Mouse (Mus musculus): ENCODE data around the gene Tmem39a. TPM values are rescaled to one million over a fixed set of nuclear protein-coding genes. Genes with fewer than 3 reads are reported as not detected.
A peak's percentile ranks its signal among the peaks of the same experiment; 100 is the strongest.

Gene Tmem39a
- total RNA-seq, 1 experiment from 2014 or later, result 76.6 TPM

- no peak for ATAC-seq (replicated peaks in 1 of 2; ENCODE audit: insufficient read depth in 1 of 2, low FRiP score in 2 of 2, low TSS enrichment in 1 of 2, low read depth in 1 of 2, poor library complexity in 2 of 2, severe bottlenecking in 2 of 2)
Measured at GRCm38 (mm10) chr16:38571481-38571880, 13.0 kb downstream of the Tmem39a start.

- no peak for ATAC-seq (replicated peaks in 1 of 2; ENCODE audit: insufficient read depth in 1 of 2, low FRiP score in 2 of 2, low TSS enrichment in 1 of 2, low read depth in 1 of 2, poor library complexity in 2 of 2, severe bottlenecking in 2 of 2)
Measured at GRCm38 (mm10) chr16:38584761-38585160, 26.3 kb downstream of the Tmem39a start.

- ATAC-seq (replicated peaks in 1 of 2; ENCODE audit: insufficient read depth in 1 of 2, low FRiP score in 2 of 2, low TSS enrichment in 1 of 2, low read depth in 1 of 2, poor library complexity in 2 of 2, severe bottlenecking in 2 of 2), result no peak; a peak in 1 of 4 replicates
Measured at GRCm38 (mm10) chr16:38585186-38585585, 26.7 kb downstream of the Tmem39a start.

- no peak for ATAC-seq (replicated peaks in 1 of 2; ENCODE audit: insufficient read depth in 1 of 2, low FRiP score in 2 of 2, low TSS enrichment in 1 of 2, low read depth in 1 of 2, poor library complexity in 2 of 2, severe bottlenecking in 2 of 2)
Measured at GRCm38 (mm10) chr16:38587163-38587562, 28.7 kb downstream of the Tmem39a start.

GRCm38 (mm10) chr16:38587572-38587971, 29.1 kb downstream of the Tmem39a start:
- ATAC-seq (replicated peaks in 1 of 2; ENCODE audit: insufficient read depth in 1 of 2, low FRiP score in 2 of 2, low TSS enrichment in 1 of 2, low read depth in 1 of 2, poor library complexity in 2 of 2, severe bottlenecking in 2 of 2), result no peak

GRCm38 (mm10) chr16:38591506-38591905, 33.0 kb downstream of the Tmem39a start:
- ATAC-seq (replicated peaks in 1 of 2; ENCODE audit: insufficient read depth in 1 of 2, low FRiP score in 2 of 2, low TSS enrichment in 1 of 2, low read depth in 1 of 2, poor library complexity in 2 of 2, severe bottlenecking in 2 of 2), result no peak

GRCm38 (mm10) chr16:38592026-38592678, 33.7 kb downstream of the Tmem39a start:
- ATAC-seq (replicated peaks in 1 of 2; ENCODE audit: insufficient read depth in 1 of 2, low FRiP score in 2 of 2, low TSS enrichment in 1 of 2, low read depth in 1 of 2, poor library complexity in 2 of 2, severe bottlenecking in 2 of 2), result no peak

GRCm38 (mm10) chr16:38592946-38593345, 34.4 kb downstream of the Tmem39a start:
- ATAC-seq (replicated peaks in 1 of 2; ENCODE audit: insufficient read depth in 1 of 2, low FRiP score in 2 of 2, low TSS enrichment in 1 of 2, low read depth in 1 of 2, poor library complexity in 2 of 2, severe bottlenecking in 2 of 2), result no peak

- no peak for ATAC-seq (replicated peaks in 1 of 2; ENCODE audit: insufficient read depth in 1 of 2, low FRiP score in 2 of 2, low TSS enrichment in 1 of 2, low read depth in 1 of 2, poor library complexity in 2 of 2, severe bottlenecking in 2 of 2)
Measured at GRCm38 (mm10) chr16:38594435-38594834, 35.9 kb downstream of the Tmem39a start.

GRCm38 (mm10) chr16:38596099-38596498, 37.6 kb downstream of the Tmem39a start:
- no peak for ATAC-seq (replicated peaks in 1 of 2; ENCODE audit: insufficient read depth in 1 of 2, low FRiP score in 2 of 2, low TSS enrichment in 1 of 2, low read depth in 1 of 2, poor library complexity in 2 of 2, severe bottlenecking in 2 of 2)

- ATAC-seq (replicated peaks in 1 of 2; ENCODE audit: insufficient read depth in 1 of 2, low FRiP score in 2 of 2, low TSS enrichment in 1 of 2, low read depth in 1 of 2, poor library complexity in 2 of 2, severe bottlenecking in 2 of 2), result no peak
Measured at GRCm38 (mm10) chr16:38596651-38597050, 38.2 kb downstream of the Tmem39a start.

- ATAC-seq (replicated peaks in 1 of 2; ENCODE audit: insufficient read depth in 1 of 2, low FRiP score in 2 of 2, low TSS enrichment in 1 of 2, low read depth in 1 of 2, poor library complexity in 2 of 2, severe bottlenecking in 2 of 2), result no peak; a peak in 1 of 4 replicates
Measured at GRCm38 (mm10) chr16:38598986-38599680, 40.6 kb downstream of the Tmem39a start.

GRCm38 (mm10) chr16:38602989-38603804, 44.7 kb downstream of the Tmem39a start:
- ATAC-seq (replicated peaks in 1 of 2; ENCODE audit: insufficient read depth in 1 of 2, low FRiP score in 2 of 2, low TSS enrichment in 1 of 2, low read depth in 1 of 2, poor library complexity in 2 of 2, severe bottlenecking in 2 of 2), result no peak

GRCm38 (mm10) chr16:38606509-38606908, 48.0 kb downstream of the Tmem39a start:
- no peak for ATAC-seq (replicated peaks in 1 of 2; ENCODE audit: insufficient read depth in 1 of 2, low FRiP score in 2 of 2, low TSS enrichment in 1 of 2, low read depth in 1 of 2, poor library complexity in 2 of 2, severe bottlenecking in 2 of 2)

- no peak for ATAC-seq (replicated peaks in 1 of 2; ENCODE audit: insufficient read depth in 1 of 2, low FRiP score in 2 of 2, low TSS enrichment in 1 of 2, low read depth in 1 of 2, poor library complexity in 2 of 2, severe bottlenecking in 2 of 2)
Measured at GRCm38 (mm10) chr16:38608687-38609086, 50.2 kb downstream of the Tmem39a start.

GRCm38 (mm10) chr16:38609092-38609491, 50.6 kb downstream of the Tmem39a start:
- 0 out of 4 replicates have a peak, but pooled peaks of 1 of the 2 experiments have one; percentile 32 for ATAC-seq (replicated peaks in 1 of 2; ENCODE audit: insufficient read depth in 1 of 2, low FRiP score in 2 of 2, low TSS enrichment in 1 of 2, low read depth in 1 of 2, poor library complexity in 2 of 2, severe bottlenecking in 2 of 2)

GRCm38 (mm10) chr16:38612646-38613045, 54.1 kb downstream of the Tmem39a start:
- no peak for ATAC-seq (replicated peaks in 1 of 2; ENCODE audit: insufficient read depth in 1 of 2, low FRiP score in 2 of 2, low TSS enrichment in 1 of 2, low read depth in 1 of 2, poor library complexity in 2 of 2, severe bottlenecking in 2 of 2)

- no peak for ATAC-seq (replicated peaks in 1 of 2; ENCODE audit: insufficient read depth in 1 of 2, low FRiP score in 2 of 2, low TSS enrichment in 1 of 2, low read depth in 1 of 2, poor library complexity in 2 of 2, severe bottlenecking in 2 of 2)
Measured at GRCm38 (mm10) chr16:38613646-38614045, 55.1 kb downstream of the Tmem39a start.

Measured in hematopoietic stem cell, adult 5-6 weeks (primary cell).